Mouse (Mus musculus): ENCODE data around the gene Gm12166. TPM values are rescaled to one million over a fixed set of nuclear protein-coding genes. Genes with fewer than 3 reads are reported as not detected.
A peak's percentile ranks its signal among the peaks of the same experiment; 100 is the strongest.
"Not testable (repeated sequence)": the region's sequence is repeated elsewhere in the genome, so short reads cannot be mapped to it uniquely, and the experiment has no call there.

Gene Gm12166
- polyA plus RNA-seq (2015; fragmentation: Nextera tagmentation; extraction: Ambion mirVana), result 2.4 and 5.4 TPM in 2 replicates

GRCm38 (mm10) chr11:46052105-46052659, at the start of gene Gm12166:
TSS of gene Gm12166 (minus strand) at chr11:46052321.
- not testable (repeated sequence) for H3K27me3 ChIP-seq; H3K9me3 ChIP-seq; H3K9ac ChIP-seq; H3K36me3 ChIP-seq; H3K4me2 ChIP-seq (replicated peaks); H3K4me3 ChIP-seq; H3K27ac ChIP-seq; ATAC-seq (ENCODE audit: low FRiP score, low read depth)
- WGBS, result 38% methylated on average over 19 of the region's 19 CpGs
- H3K4me1 ChIP-seq, result peaks cover 20% of the 10 kb centered on the region

DNA sequence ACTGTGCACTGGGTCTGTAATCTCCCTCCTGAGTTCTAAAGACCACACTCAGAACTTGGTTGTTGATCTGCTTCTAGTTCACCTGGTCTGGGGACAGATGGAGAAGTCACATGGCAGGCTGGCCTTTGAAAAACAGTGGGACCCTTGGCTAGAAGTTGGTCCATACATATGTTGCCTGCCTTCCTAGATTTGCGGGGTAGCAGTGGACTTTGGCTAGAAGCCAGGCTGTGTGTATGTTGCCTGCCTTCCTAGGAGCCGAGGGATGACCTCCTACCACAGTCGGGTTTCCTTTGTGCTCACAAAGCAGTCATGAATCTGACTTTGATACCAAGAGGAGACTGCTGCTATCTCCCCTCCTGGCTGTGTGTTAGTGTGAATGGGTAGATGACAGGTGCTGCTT, 44.9 kb upstream of the Gm12166 start:
- peaks cover 49% of the 10 kb centered on the region for H3K36me3 ChIP-seq

DNA sequence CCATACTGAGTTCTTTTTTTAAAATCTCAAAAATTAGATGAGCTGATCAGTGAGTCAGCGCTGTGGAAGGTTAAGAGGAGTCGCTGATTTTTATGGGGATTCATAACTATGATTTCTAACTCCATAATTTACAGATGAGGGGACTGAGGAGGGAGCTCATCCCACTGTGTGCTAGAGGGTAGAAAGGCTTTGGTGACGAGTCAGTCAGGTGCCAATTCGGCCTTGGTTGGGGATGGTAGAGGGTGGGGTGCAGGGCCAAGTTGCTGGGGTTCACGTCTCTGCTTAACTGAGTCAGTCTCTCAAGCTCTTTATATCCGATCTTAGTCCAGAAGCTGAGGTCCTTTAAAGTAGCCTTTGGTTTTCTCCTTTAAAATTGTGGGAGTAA, 44.1 kb upstream of the Gm12166 start:
- WGBS, result 89% methylated on average over 6 of the region's 6 CpGs
- H3K27ac ChIP-seq, result peak overlapping the region; percentile 63; the same call in 1 of the 2 replicates
- H3K36me3 ChIP-seq, result peaks cover 45% of the 10 kb centered on the region

More for the DNA sequence above, 44.9 kb upstream of the Gm12166 start:
- H3K27me3 ChIP-seq, result no peaks in the 10 kb centered on the region
- H3K4me3 ChIP-seq, result no peak overlapping the region
- ATAC-seq (ENCODE audit: low FRiP score, low read depth), result no peak
- H3K4me2 ChIP-seq (replicated peaks), result no peak overlapping the region
- no peak overlapping the region for H3K9ac ChIP-seq
- WGBS, result 86% methylated on average over 3 of the region's 3 CpGs
- no peak overlapping the region for H3K27ac ChIP-seq
- H3K9me3 ChIP-seq, result no peaks in the 10 kb centered on the region
- H3K4me1 ChIP-seq, result peaks cover 15% of the 10 kb centered on the region

DNA sequence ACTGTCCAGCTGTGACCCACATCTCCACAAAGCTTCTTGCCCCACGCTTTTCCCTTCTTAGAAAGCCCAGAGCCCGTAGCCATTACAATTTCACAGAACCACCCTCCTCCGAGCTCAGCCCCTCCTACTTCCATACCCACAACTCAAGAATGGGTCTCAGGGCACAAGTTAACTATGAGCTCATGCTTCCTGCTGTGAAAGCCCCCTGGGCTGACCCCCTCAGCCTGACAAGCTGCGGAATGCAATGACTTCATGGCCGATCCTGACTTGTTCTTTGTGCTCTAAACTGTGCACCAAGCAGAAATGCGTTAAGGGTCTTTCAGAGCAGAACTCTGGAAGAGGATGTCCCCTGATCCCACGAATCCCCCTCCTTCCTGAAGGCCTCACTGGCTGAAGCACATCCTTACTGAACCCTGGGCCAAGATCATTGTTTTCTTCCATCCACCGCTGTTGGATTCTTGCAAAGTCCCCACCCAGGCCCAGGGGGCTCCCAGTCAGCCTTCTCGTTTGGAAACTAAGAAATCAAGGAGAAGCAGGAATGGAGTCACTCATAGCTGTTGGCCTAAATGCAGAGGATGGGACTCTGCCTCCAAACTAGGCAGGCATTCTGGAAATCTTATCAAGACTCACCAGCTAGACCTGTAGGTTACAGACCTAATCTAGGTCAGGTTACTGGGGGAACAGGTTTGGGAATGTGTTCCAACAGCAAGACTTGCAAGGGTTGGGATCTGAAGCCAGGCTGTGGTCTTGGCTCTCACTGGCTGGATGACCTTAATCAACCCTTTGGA, 43.5 kb upstream of the Gm12166 start:
- H3K9ac ChIP-seq, result no peak overlapping the region
- H3K9me3 ChIP-seq, result no peaks in the 10 kb centered on the region
- no peak overlapping the region for H3K4me3 ChIP-seq
- peaks cover 39% of the 10 kb centered on the region for H3K36me3 ChIP-seq
- peaks cover 15% of the 10 kb centered on the region; the same call in 1 of the 2 replicates for H3K4me1 ChIP-seq
- H3K27me3 ChIP-seq, result no peaks in the 10 kb centered on the region
- peak; percentile 81 for ATAC-seq (ENCODE audit: low FRiP score, low read depth)
- no peak overlapping the region for H3K4me2 ChIP-seq (replicated peaks)
- WGBS, result 61% methylated on average over 9 of the region's 9 CpGs
- H3K27ac ChIP-seq, result peak overlapping the region; percentile 63; the same call in 1 of the 2 replicates

More for the DNA sequence above, 44.1 kb upstream of the Gm12166 start:
- peaks cover 15% of the 10 kb centered on the region; the same call in 1 of the 2 replicates for H3K4me1 ChIP-seq
- H3K27me3 ChIP-seq, result no peaks in the 10 kb centered on the region
- H3K9ac ChIP-seq, result no peak overlapping the region
- H3K9me3 ChIP-seq, result no peaks in the 10 kb centered on the region
- ATAC-seq (ENCODE audit: low FRiP score, low read depth), result no peak
- no peak overlapping the region for H3K4me3 ChIP-seq
- no peak overlapping the region for H3K4me2 ChIP-seq (replicated peaks)

DNA sequence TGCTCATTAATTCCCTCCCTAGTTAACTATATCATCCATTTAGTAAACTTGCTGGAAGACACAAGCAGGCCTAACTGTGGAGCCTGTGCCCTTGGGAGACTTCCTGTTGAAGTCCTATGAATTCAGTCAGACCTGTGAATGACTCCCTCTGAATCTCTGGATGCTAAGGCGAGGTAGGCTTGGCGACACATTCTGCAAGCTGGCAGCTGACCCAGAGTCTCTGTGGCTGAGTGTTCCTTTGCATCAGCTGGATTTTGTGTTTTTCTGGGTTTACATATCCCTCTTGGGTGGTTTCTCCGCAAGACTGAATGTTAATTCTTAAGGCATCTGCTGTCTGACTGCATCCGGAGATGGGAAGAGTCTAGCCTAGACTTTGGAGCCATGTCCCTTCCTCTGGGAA, 40.0 kb upstream of the Gm12166 start:
- Histone ChIP-seq H3K27ac (no peak overlapping the region), H3K9me3 (no peaks in the 10 kb centered on the region), H3K4me1 (peaks cover 29% of the 10 kb centered on the region), H3K4me3 (no peak overlapping the region), H3K27me3 (no peaks in the 10 kb centered on the region), H3K9ac (no peak overlapping the region), H3K36me3 (peaks cover 16% of the 10 kb centered on the region), H3K4me2 (replicated peaks) (no peak overlapping the region)
- 77% methylated on average over 4 of the region's 4 CpGs for WGBS
- ATAC-seq (ENCODE audit: low FRiP score, low read depth), result no peak

DNA sequence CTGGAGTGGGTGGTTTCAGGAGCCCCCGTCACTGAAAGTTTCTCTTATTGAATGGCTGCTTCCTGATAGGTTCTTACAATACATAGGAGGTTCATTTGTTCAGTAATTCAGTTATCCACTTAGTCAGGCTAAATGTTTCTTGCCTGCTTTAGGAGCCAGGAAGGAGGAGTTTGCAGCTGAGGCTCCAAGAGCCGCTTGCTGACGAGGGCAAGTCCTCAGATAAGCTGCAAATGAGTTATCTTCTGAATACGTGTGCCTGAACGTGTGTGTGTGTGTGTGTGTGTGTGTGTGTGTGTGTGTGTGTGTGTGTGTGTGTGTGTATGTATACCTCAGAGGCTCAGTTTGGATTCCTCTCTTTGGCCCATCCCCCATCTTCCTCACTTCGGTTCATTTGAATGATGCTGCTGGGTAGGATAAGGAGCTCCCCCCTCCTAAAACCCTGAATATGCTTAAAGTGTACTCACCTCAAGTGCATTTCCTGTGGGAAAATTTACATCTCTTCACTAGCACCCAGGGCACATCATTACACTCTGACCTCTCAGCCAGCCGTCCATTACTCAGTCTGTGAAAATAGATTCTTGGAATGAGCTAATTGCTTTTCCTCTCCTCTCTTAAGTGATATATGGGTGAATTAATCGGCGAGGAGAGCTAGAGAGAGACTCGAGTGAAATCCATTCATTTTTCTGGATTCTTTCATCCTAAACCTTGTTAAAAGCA, 39.0 kb upstream of the Gm12166 start:
- Histone ChIP-seq H3K36me3 (peaks cover 16% of the 10 kb centered on the region), H3K4me2 (replicated peaks) (no peak overlapping the region), H3K27ac (no peak overlapping the region), H3K9ac (no peak overlapping the region), H3K9me3 (no peaks in the 10 kb centered on the region), H3K27me3 (no peaks in the 10 kb centered on the region), H3K4me3 (no peak overlapping the region), H3K4me1 (peaks cover 29% of the 10 kb centered on the region)
- no peak for ATAC-seq (ENCODE audit: low FRiP score, low read depth)
- WGBS, result 39% methylated on average over 10 of the region's 10 CpGs

GRCm38 (mm10) chr11:46090036-46090725, 38.1 kb upstream of the Gm12166 start:
- Histone ChIP-seq H3K27ac (no peak overlapping the region), H3K9ac (no peak overlapping the region), H3K4me2 (replicated peaks) (no peak overlapping the region), H3K4me1 (peaks cover 23% of the 10 kb centered on the region), H3K9me3 (no peaks in the 10 kb centered on the region), H3K36me3 (peaks cover 15% of the 10 kb centered on the region), H3K4me3 (no peak overlapping the region), H3K27me3 (no peaks in the 10 kb centered on the region)
- WGBS, result 88% methylated on average over 10 of the region's 10 CpGs
- no peak for ATAC-seq (ENCODE audit: low FRiP score, low read depth)

DNA sequence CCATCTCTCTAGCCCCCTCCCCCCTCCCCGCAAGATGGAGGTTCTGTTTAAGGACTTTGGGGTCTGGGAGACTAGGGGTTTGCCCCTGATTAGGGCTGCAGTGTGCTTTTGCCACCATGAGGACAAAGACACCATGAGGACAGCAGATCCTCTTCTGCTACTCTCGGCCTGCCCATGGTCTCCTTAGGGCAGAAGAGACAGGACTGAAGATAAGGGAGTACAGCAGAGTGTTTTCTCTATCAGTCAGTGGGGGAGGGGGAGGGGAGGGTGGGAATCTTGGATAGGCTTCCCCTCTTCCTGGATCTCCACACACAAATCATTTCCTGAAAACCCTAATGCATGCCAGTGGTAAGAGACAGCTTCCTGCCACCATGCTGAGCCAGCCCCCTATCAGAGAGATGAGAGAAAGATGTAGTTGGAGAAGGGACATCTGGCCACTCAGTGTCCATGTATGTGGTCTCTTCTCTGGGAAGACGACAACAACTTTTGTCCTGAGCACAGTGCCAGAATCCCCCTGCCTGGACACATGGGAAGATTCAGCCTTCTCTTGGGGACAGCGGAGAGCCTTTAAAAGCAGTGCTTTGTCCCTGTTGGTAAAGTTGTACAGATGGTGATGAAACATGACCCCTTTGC, 37.1 kb upstream of the Gm12166 start:
- Histone ChIP-seq H3K4me1 (peaks cover 24% of the 10 kb centered on the region), H3K4me3 (no peak overlapping the region), H3K9me3 (no peaks in the 10 kb centered on the region), H3K27me3 (no peaks in the 10 kb centered on the region), H3K36me3 (peaks cover 8% of the 10 kb centered on the region), H3K27ac (no peak overlapping the region), H3K9ac (no peak overlapping the region), H3K4me2 (replicated peaks) (no peak overlapping the region)
- 84% methylated on average over 4 of the region's 4 CpGs for WGBS
- ATAC-seq (ENCODE audit: low FRiP score, low read depth), result no peak; the same call in 1 of the 2 replicates

DNA sequence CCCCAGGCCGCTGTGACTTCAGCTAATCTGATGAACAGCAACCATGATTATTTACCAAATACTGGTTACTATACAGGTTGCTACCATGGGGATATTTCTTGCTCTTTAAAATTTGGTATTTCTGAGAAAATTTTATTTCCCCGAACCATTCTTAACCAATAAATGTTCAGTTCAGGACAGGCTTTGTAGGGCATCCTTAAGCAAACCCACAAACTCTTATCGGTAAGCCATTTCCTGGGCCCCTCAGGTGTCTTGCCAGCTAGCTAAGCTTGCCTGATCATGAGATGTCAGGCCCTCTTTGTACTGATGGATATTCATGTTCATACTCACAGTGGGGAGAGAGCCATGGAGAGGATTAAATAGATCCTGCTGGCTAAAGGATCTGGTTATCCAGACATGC, 34.3 kb upstream of the Gm12166 start:
- no peaks in the 10 kb centered on the region for H3K9me3 ChIP-seq

GRCm38 (mm10) chr11:46085398-46086163, 33.5 kb upstream of the Gm12166 start:
- H3K4me3 ChIP-seq, result no peak overlapping the region
- H3K9me3 ChIP-seq, result no peaks in the 10 kb centered on the region
- H3K4me2 ChIP-seq (replicated peaks), result no peak overlapping the region
- 0 out of 2 replicates have a peak, but pooled peaks cover 5% of the 10 kb centered on the region for H3K36me3 ChIP-seq
- 92% methylated on average over 10 of the region's 10 CpGs for WGBS
- no peak overlapping the region for H3K9ac ChIP-seq
- H3K27me3 ChIP-seq, result no peaks in the 10 kb centered on the region
- H3K27ac ChIP-seq, result no peak overlapping the region
- H3K4me1 ChIP-seq, result peaks cover 20% of the 10 kb centered on the region
- ATAC-seq (ENCODE audit: low FRiP score, low read depth), result no peak

More for the DNA sequence above, 34.3 kb upstream of the Gm12166 start:
- no peak overlapping the region for H3K9ac ChIP-seq
- H3K4me1 ChIP-seq, result peaks cover 20% of the 10 kb centered on the region
- no peak for ATAC-seq (ENCODE audit: low FRiP score, low read depth)
- 0 out of 2 replicates have a peak, but pooled peaks cover 5% of the 10 kb centered on the region for H3K36me3 ChIP-seq
- 91% methylated on average over 3 of the region's 3 CpGs for WGBS
- H3K27ac ChIP-seq, result no peak overlapping the region
- H3K27me3 ChIP-seq, result no peaks in the 10 kb centered on the region
- no peak overlapping the region for H3K4me3 ChIP-seq
- no peak overlapping the region for H3K4me2 ChIP-seq (replicated peaks)

DNA sequence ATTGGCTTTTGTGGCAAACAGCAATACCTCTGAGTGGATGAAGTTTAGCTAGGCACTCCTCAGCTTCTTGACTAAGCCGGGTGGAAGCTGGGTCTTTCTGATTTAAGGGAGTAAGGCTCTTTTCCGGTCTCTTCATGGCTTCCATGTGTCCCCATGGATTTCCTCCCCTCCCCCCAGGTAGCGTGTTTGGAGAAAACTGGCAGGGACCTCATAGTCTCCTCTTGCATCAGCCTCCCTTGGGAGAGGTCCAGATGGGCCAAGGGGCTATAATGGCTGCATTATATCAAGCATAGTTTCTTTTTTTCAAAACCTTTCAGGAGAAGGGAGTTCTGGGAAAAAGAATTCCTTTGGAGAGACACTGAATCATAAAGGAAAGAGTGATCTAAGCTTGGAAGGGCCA, 32.4 kb upstream of the Gm12166 start:
- Histone ChIP-seq H3K36me3 (0 out of 2 replicates have a peak, but pooled peaks cover 5% of the 10 kb centered on the region), H3K4me2 (replicated peaks) (no peak overlapping the region), H3K27ac (no peak overlapping the region; the same call in 1 of the 2 replicates), H3K9ac (no peak overlapping the region), H3K9me3 (no peaks in the 10 kb centered on the region), H3K4me1 (peaks cover 19% of the 10 kb centered on the region), H3K27me3 (no peaks in the 10 kb centered on the region), H3K4me3 (no peak overlapping the region)
- 62% methylated on average over 3 of the region's 3 CpGs for WGBS
- ATAC-seq (ENCODE audit: low FRiP score, low read depth), result no peak

Measured in limb, embryonic 13.5 days (tissue).